Mouse (Mus musculus) small intestine, adult 2 months (tissue): ENCODE results near the gene Tap2.

ENCODE experiments used
- CTCF ChIP-seq: fragments of 200-500 bp; IDR thresholded peaks from 2 replicates; pipeline ENCODE4 v1.5.1; 2012; ENCODE audit warnings: low read depth, mild to moderate bottlenecking, control low read depth, inconsistent platforms, low read length, moderate library complexity, mixed read lengths; ENCODE audit not compliant: insufficient replicate concordance, insufficient read length; ENCODE audit errors: extremely low read depth
- POLR2A ChIP-seq: fragments of 200-500 bp; IDR thresholded peaks from 2 replicates; pipeline ENCODE4 v1.6.1; 2012; ENCODE audit warnings: low read depth, mild to moderate bottlenecking, control low read depth, inconsistent platforms, low read length, moderate library complexity

GRCm38 (mm10) chr17:34196941-34197894, 6.1 kb upstream of the Tap2 start, which contains the start of gene Psmb8:
- no peak for TF ChIP-seq CTCF
- no peak for TF ChIP-seq POLR2A
